In the genomic region with DNA sequence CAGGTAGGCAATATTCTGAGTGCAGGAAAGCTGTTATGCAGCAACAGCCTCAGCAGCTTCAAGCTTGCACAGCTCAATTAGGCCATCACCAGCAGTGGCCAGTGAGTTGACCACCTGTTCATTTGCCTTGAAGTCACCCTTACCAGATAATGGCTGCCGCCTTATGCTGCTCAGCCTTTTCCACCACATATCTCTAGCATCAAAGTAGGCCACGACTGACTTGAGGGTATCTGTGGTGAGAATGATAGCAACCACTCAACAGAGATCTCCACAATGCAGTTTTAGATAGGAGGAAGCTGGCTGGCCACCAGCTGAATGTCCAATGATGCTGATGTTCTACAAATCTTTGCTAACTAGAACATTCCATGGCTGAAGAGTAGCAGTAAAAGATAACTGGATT, we compare ENCODE assay signal across 23 mouse cellular contexts. TPM values are rescaled to one million over a fixed set of nuclear protein-coding genes. Genes with fewer than 3 reads are reported as not detected.
DNase-seq lines count a peak whose midpoint lies in the region; ATAC-seq lines count a peak whose summit lies in the region.
"Had no signal": no experiment of that assay in that cellular context is flagged by ENCODE, and none has a peak within 500 bp of the region (broad histone marks: within the 10 kb centered on the region; RNA-seq: fewer than 3 reads in every experiment).

No protein-coding gene starts in this region.

- H3K36me3 ChIP-seq in midbrain, embryonic 11.5 days (ENCODE audit: control insufficient read depth, insufficient read depth, low read length), result no peaks in the 10 kb centered on the region
- 0 out of 2 replicates have a peak, but pooled peaks cover 3% of the 10 kb centered on the region for H3K36me3 ChIP-seq in midbrain, embryonic 13.5 days
- H3K36me3 ChIP-seq: heart, embryonic 15.5 days; hindbrain, embryonic 13.5 days had no signal

- H3K4me1 ChIP-seq in midbrain, embryonic 11.5 days (ENCODE audit: control insufficient read depth, insufficient read depth, low read length), result no peaks in the 10 kb centered on the region
- peaks cover 8% of the 10 kb centered on the region; the same call in 1 of the 2 replicates for H3K4me1 ChIP-seq in midbrain, embryonic 13.5 days (replicated peaks)

- no peak overlapping the region for H3K4me2 ChIP-seq in midbrain, embryonic 11.5 days
- H3K4me2 ChIP-seq in midbrain, embryonic 13.5 days (replicated peaks), result no peak overlapping the region
- H3K4me2 ChIP-seq: embryonic facial prominence, embryonic 15.5 days; heart, embryonic 11.5 days; heart, embryonic 15.5 days; hindbrain, embryonic 13.5 days had no signal

- 86% methylated on average over 2 of the region's 2 CpGs for WGBS in midbrain, embryonic 11.5 days
- 94% methylated on average over 2 of the region's 2 CpGs for WGBS in midbrain, embryonic 13.5 days

- DNase-seq in midbrain, embryonic 11.5 days (ENCODE audit: low spot score, missing footprints), result peak; percentile 26
- no peak for DNase-seq in T-cell, adult 2 months (ENCODE audit: low spot score)
- DNase-seq in kidney, adult 18-20 months, result no peak
- no peak for DNase-seq in left cerebral cortex, postnatal 36 days (ENCODE audit: low spot score in 2 of 2)
- DNase-seq: adrenal gland, postnatal 10 days; B cell, adult 2 months; cerebellum, adult 9-11 months; embryo, embryonic 11 days; gastrocnemius, postnatal 36 days; heart, adult 18-20 months; heart, postnatal 14 days had no signal

- no peak for ATAC-seq in midbrain, embryonic 11.5 days (ENCODE audit: low FRiP score)
- no peak for ATAC-seq in midbrain, embryonic 13.5 days
- ATAC-seq in megakaryocyte, adult 5-6 weeks (ENCODE audit: poor library complexity, severe bottlenecking), result peak; percentile 58
- 0 out of 2 replicates have a peak, but pooled peaks have one; percentile 9 for ATAC-seq in monocyte, adult 5-6 weeks (replicated peaks; ENCODE audit: insufficient number of reproducible peaks, low FRiP score, low TSS enrichment, poor library complexity, severe bottlenecking)
- ATAC-seq: CD4-positive, CD25-positive, alpha-beta regulatory T cell, adult 4 months; forebrain, embryonic 14.5 days had no signal

- H3K27ac ChIP-seq in midbrain, embryonic 11.5 days (ENCODE audit: low read depth, low read length), result no peak overlapping the region
- H3K27ac ChIP-seq in midbrain, embryonic 13.5 days, result no peak overlapping the region
- H3K27ac ChIP-seq: embryonic facial prominence, embryonic 15.5 days; forebrain, embryonic 10.5 days; heart, embryonic 15.5 days; hindbrain, embryonic 13.5 days had no signal

- H3K4me3 ChIP-seq in midbrain, embryonic 11.5 days (ENCODE audit: low read depth, low read length), result no peak overlapping the region
- no peak overlapping the region for H3K4me3 ChIP-seq in midbrain, embryonic 13.5 days (replicated peaks)
- H3K4me3 ChIP-seq: embryonic facial prominence, embryonic 15.5 days; erythroblast, embryonic 14.5 days; forebrain, embryonic 10.5 days; heart, embryonic 15.5 days; hindbrain, embryonic 13.5 days had no signal

- H3K9me3 ChIP-seq in midbrain, embryonic 11.5 days (ENCODE audit: control insufficient read depth, low read length), result no peaks in the 10 kb centered on the region
- no peaks in the 10 kb centered on the region for H3K9me3 ChIP-seq in midbrain, embryonic 13.5 days
- H3K9me3 ChIP-seq: embryonic facial prominence, embryonic 15.5 days; forebrain, embryonic 10.5 days; G1E; heart, embryonic 15.5 days; hindbrain, embryonic 13.5 days had no signal

- no peaks in the 10 kb centered on the region for H3K27me3 ChIP-seq in midbrain, embryonic 11.5 days (ENCODE audit: control insufficient read depth, insufficient read depth, low read length)
- no peaks in the 10 kb centered on the region for H3K27me3 ChIP-seq in midbrain, embryonic 13.5 days
- H3K27me3 ChIP-seq: embryonic facial prominence, embryonic 15.5 days; heart, embryonic 15.5 days; hindbrain, embryonic 13.5 days had no signal

- intact Hi-C loops in left cerebral cortex, postnatal 36 days (cut with DNase I), result no loop called here

- no peak overlapping the region for H3K9ac ChIP-seq in midbrain, embryonic 11.5 days (ENCODE audit: low read length)
- H3K9ac ChIP-seq in midbrain, embryonic 13.5 days (replicated peaks), result no peak overlapping the region
- H3K9ac ChIP-seq: embryonic facial prominence, embryonic 15.5 days; heart, embryonic 15.5 days; hindbrain, embryonic 13.5 days had no signal

RNA-seq across cellular contexts. Expression of a gene that starts 20.9 kb away (rescaled TPM):
- 40.6 and 47.3 TPM in 2 replicates for polyA plus RNA-seq in midbrain, embryonic 11.5 days (2014; fragmentation: Nextera tagmentation; extraction: Ambion mirVana)
- polyA plus RNA-seq in midbrain, embryonic 13.5 days (2015; fragmentation: Nextera tagmentation; extraction: Ambion mirVana), result 51.7 and 51.9 TPM in 2 replicates
- 144 TPM in 2 replicates for total RNA-seq in megakaryocyte, adult 5-6 weeks (2015)
- total RNA-seq in megakaryocyte, adult 5-6 weeks (2017), result 185 and 235 TPM in 2 replicates
- 253 to 335 TPM (median 321 TPM) in 3 replicates for total RNA-seq in monocyte, adult 5-6 weeks (2017)
- 100 to 1,000 TPM; 143 to 145 TPM for total RNA-seq in left cerebral cortex, postnatal 36 days (2021)

RNA-seq across cellular contexts. Expression of a gene that starts 48.8 kb away (rescaled TPM):
- 42.2 and 45.7 TPM in 2 replicates for polyA plus RNA-seq in midbrain, embryonic 11.5 days (2014; fragmentation: Nextera tagmentation; extraction: Ambion mirVana)
- polyA plus RNA-seq in midbrain, embryonic 13.5 days (2015; fragmentation: Nextera tagmentation; extraction: Ambion mirVana), result 80.1 and 81.0 TPM in 2 replicates
- 28.8 and 31.7 TPM in 2 replicates for total RNA-seq in megakaryocyte, adult 5-6 weeks (2015)
- total RNA-seq in megakaryocyte, adult 5-6 weeks (2017), result 47.4 and 48.7 TPM in 2 replicates
- 72.4 to 106 TPM (median 81.4 TPM) in 3 replicates for total RNA-seq in monocyte, adult 5-6 weeks (2017)
- total RNA-seq in left cerebral cortex, postnatal 36 days (2021), result 10 to 100 TPM; 72.6 to 78.9 TPM

Comparison
In these comparisons a context has a peak if more than half of its experiments do, and no peak if none do; other contexts are left out.
1. ATAC-seq: peak in megakaryocyte, adult 5-6 weeks (single experiment) and monocyte, adult 5-6 weeks (single experiment); none in midbrain, embryonic 11.5 days (single experiment) and midbrain, embryonic 13.5 days (single experiment).